Mouse (Mus musculus) heart, postnatal 0 days (tissue): ENCODE results near the gene Kcna1. TPM values are rescaled to one million over a fixed set of nuclear protein-coding genes. Genes with fewer than 3 reads are reported as not detected.

Experiments used
- ATAC-seq: fragments of 200-750 bp; cut with Nextera tagmentation; 2 replicates; pipeline ENCODE4 v1.8.0; 2017; ENCODE audit warnings: low read depth, moderate number of reproducible peaks, moderate library complexity; ENCODE audit not compliant: insufficient read depth
- DNase-seq: peaks from one replicate; pipeline ENCODE4 v3.0.0-alpha.2; 2016; ENCODE audit warnings: low spot score
- H3K27ac ChIP-seq: fragments of 300-500 bp; sonication (generic); 2 replicates; pipeline ENCODE4 v1.5.1; 2014; ENCODE audit warnings: low read depth, mild to moderate bottlenecking
- H3K27me3 ChIP-seq: fragments of 300-500 bp; sonication (generic); 2 replicates; pipeline ENCODE4 v1.6.1; 2014; ENCODE audit warnings: low read length, mixed read lengths; ENCODE audit not compliant: control insufficient read depth, insufficient read depth
- H3K36me3 ChIP-seq: fragments of 300-500 bp; sonication (generic); replicated peaks from 2 replicates; pipeline ENCODE4 v1.6.1; 2014; ENCODE audit warnings: low read length, mixed read lengths; ENCODE audit not compliant: control insufficient read depth, insufficient read depth
- H3K4me1 ChIP-seq: fragments of 300-500 bp; sonication (generic); 2 replicates; pipeline ENCODE4 v1.6.1; 2014; ENCODE audit warnings: antibody characterized with exemption; ENCODE audit not compliant: control insufficient read depth, insufficient read depth
- H3K4me2 ChIP-seq: fragments of 300-500 bp; sonication (generic); 2 replicates; pipeline ENCODE4 v1.6.1; 2014; ENCODE audit warnings: low read depth, mild to moderate bottlenecking, low read length, moderate library complexity
- H3K4me3 ChIP-seq: fragments of 300-500 bp; sonication (generic); 2 replicates; pipeline ENCODE4 v1.5.1; 2014; ENCODE audit warnings: low read depth, low read length
- H3K9ac ChIP-seq: fragments of 300-500 bp; sonication (generic); replicated peaks from 2 replicates; pipeline ENCODE4 v1.6.1; 2014; ENCODE audit warnings: low read depth, low read length, mixed read lengths
- H3K9me3 ChIP-seq: fragments of 300-500 bp; sonication (generic); replicated peaks from 2 replicates; pipeline ENCODE4 v1.6.1; 2016; ENCODE audit warnings: low read length; ENCODE audit not compliant: control insufficient read depth
- CTCF ChIP-seq: IDR thresholded peaks from 2 replicates; pipeline ENCODE4 v1.5.1; 2016; ENCODE audit warnings: antibody characterized with exemption, control low read depth, low read depth
- EP300 ChIP-seq: IDR thresholded peaks from 2 replicates; pipeline ENCODE4 v1.6.1; 2016; ENCODE audit warnings: antibody characterized with exemption, low read depth
- WGBS: fragments of 180-500 bp; shearing (Covaris S2); extraction: QIAGEN DNeasy Blood & Tissue Kit; methylation state at CpG from one replicate; pipeline ENCODE4 v1.1.7; 2014; 5-methylcytosine and 5-hydroxymethylcytosine counted together
- polyA plus RNA-seq: library from polyadenylated mRNA; unstranded; fragments of >200 nt; fragmentation: Nextera tagmentation; extraction: Ambion mirVana; gene quantifications from 2 replicates; pipeline ENCODE4 v1.2.1, GENCODE M21; 2015
- total RNA-seq: library from RNA; depleted of rRNA; stranded (reverse); fragments of >200 nt; gene quantifications from 2 replicates; pipeline ENCODE4 v1.2.3, GENCODE M21; 2014; ENCODE audit warnings: low replicate concordance

Gene Kcna1
- total and polyA plus RNA-seq, 2 experiments from 2014 or later: 0.07 TPM; not detected in 1

DNA sequence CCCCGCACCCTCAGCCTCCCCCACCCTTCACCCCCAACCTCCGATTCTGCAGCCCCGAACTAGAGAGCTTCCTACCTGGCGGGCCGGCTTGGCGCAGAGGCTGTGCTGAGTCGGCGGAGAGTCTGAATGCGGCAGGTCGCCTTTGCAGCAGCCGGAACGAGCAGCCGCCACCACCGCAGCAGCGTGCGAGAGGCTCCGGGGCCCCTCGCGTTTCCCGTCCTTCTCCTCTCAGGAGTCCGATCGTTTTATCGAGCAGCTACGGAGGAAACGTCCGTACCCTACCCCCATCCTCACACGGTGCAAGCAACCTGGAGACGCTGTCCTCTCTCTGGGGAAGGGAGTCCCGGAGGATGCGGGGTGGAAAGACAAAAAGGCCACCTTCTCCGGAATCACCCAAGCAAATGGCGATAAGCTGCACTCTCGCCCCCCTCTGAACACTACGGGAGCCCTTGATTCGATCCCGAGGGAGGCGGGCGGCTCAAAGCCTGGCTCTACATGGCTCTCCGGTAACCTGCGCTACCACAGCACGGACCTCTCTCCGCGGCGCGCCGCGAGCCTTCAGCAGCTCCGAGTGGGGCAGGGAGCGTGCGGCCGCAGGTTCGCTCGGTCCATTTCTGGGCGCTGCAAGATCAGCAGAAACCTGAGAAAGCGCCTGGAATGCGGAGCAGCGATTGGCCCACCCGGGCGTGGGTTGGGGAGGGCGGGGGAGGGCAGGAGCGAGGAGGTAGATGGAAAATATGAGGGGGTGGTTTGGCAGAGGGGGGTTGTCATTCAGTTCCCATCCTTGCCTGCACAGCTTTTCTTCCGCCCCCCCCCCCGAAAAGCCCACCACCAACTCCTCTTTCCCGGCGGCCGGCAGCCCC is 1.8 kb downstream of the Kcna1 start:
- no peak overlapping the region for H3K9ac ChIP-seq
- no peaks in the 10 kb centered on the region for H3K36me3 ChIP-seq
- DNase-seq (no peak), ATAC-seq (no peak)
- peaks cover 87% of the 10 kb centered on the region for H3K27me3 ChIP-seq
- TF ChIP-seq CTCF (no peak), EP300 (no peak)
- H3K4me3 ChIP-seq: peak overlapping the region; percentile 42
- peaks cover 19% of the 10 kb centered on the region for H3K4me1 ChIP-seq
- WGBS: under 1% methylated on average over 64 of the region's 66 CpGs
- no peaks in the 10 kb centered on the region for H3K9me3 ChIP-seq
- no peak overlapping the region for H3K27ac ChIP-seq
- H3K4me2 ChIP-seq: peak overlapping the region; percentile 69

DNA sequence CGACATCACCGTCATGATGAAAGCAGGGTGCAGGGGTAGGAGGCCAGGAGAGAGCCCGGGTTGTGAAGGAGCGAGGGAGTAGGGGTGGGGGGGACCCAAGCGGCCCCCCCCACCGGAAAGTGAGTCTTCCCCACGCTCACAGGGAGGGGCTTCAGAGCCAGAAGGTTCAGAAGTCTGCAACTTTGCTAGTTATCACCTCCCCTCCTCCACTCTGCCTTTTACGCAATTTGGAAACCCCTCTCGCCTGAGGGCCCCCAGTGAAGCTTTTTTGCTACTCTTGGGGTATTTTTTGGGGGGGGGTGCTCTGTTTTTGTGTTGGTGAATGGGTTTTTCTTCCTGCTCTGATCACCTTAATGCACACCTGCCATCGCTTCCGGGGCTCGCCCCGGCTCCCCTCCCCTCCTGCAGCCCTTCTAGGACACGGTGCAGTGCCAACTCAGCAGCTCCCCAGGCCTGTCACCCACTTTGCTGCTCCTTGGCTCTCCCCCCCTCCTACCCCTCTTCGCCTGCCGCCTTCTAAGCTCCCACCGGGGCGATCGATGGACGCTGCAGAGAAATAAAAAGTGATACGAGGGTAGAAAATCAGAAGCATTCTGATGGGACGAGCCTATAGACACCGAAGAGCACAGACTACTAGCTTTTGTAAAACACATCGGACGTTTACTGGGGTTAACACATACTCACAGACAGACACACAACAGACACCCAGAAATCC is 2.7 kb downstream of the Kcna1 start:
- peak overlapping the region; percentile 42 for H3K4me3 ChIP-seq
- peaks cover 19% of the 10 kb centered on the region for H3K4me1 ChIP-seq
- no peaks in the 10 kb centered on the region for H3K9me3 ChIP-seq
- peaks cover 93% of the 10 kb centered on the region for H3K27me3 ChIP-seq
- no peak for ATAC-seq
- TF ChIP-seq CTCF (no peak), EP300 (no peak)
- no peak overlapping the region for H3K9ac ChIP-seq
- H3K4me2 ChIP-seq: peak overlapping the region; percentile 69
- 2% methylated on average over 25 of the region's 25 CpGs for WGBS
- no peaks in the 10 kb centered on the region for H3K36me3 ChIP-seq
- no peak for DNase-seq
- no peak overlapping the region for H3K27ac ChIP-seq

- DNase-seq (no peak), ATAC-seq (no peak)
- Histone ChIP-seq H3K4me2 (peak overlapping the region; percentile 69), H3K27me3 (peaks cover 93% of the 10 kb centered on the region), H3K9ac (no peak overlapping the region), H3K36me3 (no peaks in the 10 kb centered on the region), H3K27ac (no peak overlapping the region), H3K4me1 (peaks cover 19% of the 10 kb centered on the region), H3K9me3 (no peaks in the 10 kb centered on the region), H3K4me3 (peak overlapping the region; percentile 42)
- peak; percentile 11; the same call in 1 of the 2 replicates for TF ChIP-seq CTCF
- no peak for TF ChIP-seq EP300
- WGBS: 2% methylated on average over 36 of the region's 36 CpGs
Measured at GRCm38 (mm10) chr6:126642856-126643321, 3.3 kb downstream of the Kcna1 start.

- TF ChIP-seq CTCF: no peak
- no peak for TF ChIP-seq EP300
- 81% methylated on average over 7 of the region's 7 CpGs for WGBS
Measured at GRCm38 (mm10) chr6:126628451-126628850, 17.7 kb downstream of the Kcna1 start.

DNA sequence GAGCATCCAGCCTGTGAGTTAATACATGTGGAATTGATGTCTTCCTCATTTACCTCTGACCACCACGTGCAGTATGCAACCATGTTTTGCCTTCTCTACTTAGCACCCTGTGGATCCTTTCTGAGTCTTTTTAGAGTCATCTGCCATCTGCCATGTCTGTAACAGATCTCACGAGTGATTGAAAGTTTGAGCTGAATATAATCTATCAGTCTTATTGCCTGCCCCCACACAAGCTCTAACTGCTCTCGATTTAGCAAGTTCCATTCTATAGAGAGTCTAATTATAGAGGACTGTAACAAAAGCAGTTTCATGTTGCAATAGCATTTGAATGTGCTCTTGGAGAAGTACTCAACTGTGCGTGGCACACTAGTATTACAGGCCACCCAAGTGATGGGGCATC is 27.7 kb downstream of the Kcna1 start:
- no peaks in the 10 kb centered on the region for H3K27me3 ChIP-seq
- H3K9me3 ChIP-seq: no peaks in the 10 kb centered on the region
- no peak overlapping the region for H3K4me3 ChIP-seq
- no peak overlapping the region for H3K4me2 ChIP-seq
- H3K4me1 ChIP-seq: no peaks in the 10 kb centered on the region
- no peak overlapping the region for H3K27ac ChIP-seq
- no peak overlapping the region for H3K9ac ChIP-seq
- DNase-seq (no peak), ATAC-seq (no peak)
- H3K36me3 ChIP-seq: no peaks in the 10 kb centered on the region
- TF ChIP-seq EP300: no peak
- TF ChIP-seq CTCF: no peak
- 57% methylated on average over 4 of the region's 4 CpGs for WGBS

More at GRCm38 (mm10) chr6:126628451-126628850, 17.7 kb downstream of the Kcna1 start:
- Histone ChIP-seq H3K27ac (no peak overlapping the region), H3K9ac (no peak overlapping the region), H3K36me3 (no peaks in the 10 kb centered on the region), H3K4me2 (no peak overlapping the region), H3K27me3 (no peaks in the 10 kb centered on the region), H3K9me3 (no peaks in the 10 kb centered on the region), H3K4me1 (no peaks in the 10 kb centered on the region), H3K4me3 (no peak overlapping the region)
- ATAC-seq: no peak
- DNase-seq: no peak
